Mouse (Mus musculus): Measurements from ENCODE around the gene Olfr222. TPM values are rescaled to one million over a fixed set of nuclear protein-coding genes. Genes with fewer than 3 reads are reported as not detected.

Olfr222 gene
- polyA plus RNA-seq, 1 experiment from 2014 or later = not detected

- H3K4me1 ChIP-seq (replicated peaks) = 0 out of 2 replicates have a peak, but pooled peaks cover 4% of the 10 kb centered on the region
- H3K4me2 ChIP-seq = peak overlapping the region; percentile 19; the same call in 1 of the 2 replicates
- peak overlapping the region; percentile 32; the same call in 1 of the 2 replicates for H3K27ac ChIP-seq
- WGBS = 45% methylated on average over 11 of the region's 11 CpGs
- no peak overlapping the region for H3K4me3 ChIP-seq
- no peaks in the 10 kb centered on the region for H3K9me3 ChIP-seq
- no peaks in the 10 kb centered on the region for H3K36me3 ChIP-seq
- no peaks in the 10 kb centered on the region for H3K27me3 ChIP-seq
- ATAC-seq (ENCODE audit: low FRiP score) = no peak
- no peak overlapping the region for H3K9ac ChIP-seq
Measured at GRCm38 (mm10) chr11:59538387-59538786, 37.6 kb downstream of the Olfr222 start.

- Histone ChIP-seq H3K9me3 (no peaks in the 10 kb centered on the region), H3K4me3 (no peak overlapping the region), H3K36me3 (no peaks in the 10 kb centered on the region), H3K9ac (no peak overlapping the region), H3K4me2 (no peak overlapping the region), H3K4me1 (replicated peaks) (0 out of 2 replicates have a peak, but pooled peaks cover 4% of the 10 kb centered on the region), H3K27ac (no peak overlapping the region), H3K27me3 (no peaks in the 10 kb centered on the region)
- WGBS = 71% methylated on average over 16 of the region's 16 CpGs
- no peak for ATAC-seq (ENCODE audit: low FRiP score)
Measured at GRCm38 (mm10) chr11:59537218-59538130, 38.6 kb downstream of the Olfr222 start.

GRCm38 (mm10) chr11:59531562-59531961 is 44.5 kb downstream of the Olfr222 start:
- H3K36me3 ChIP-seq = no peaks in the 10 kb centered on the region
- peaks cover 5% of the 10 kb centered on the region; the same call in 1 of the 2 replicates for H3K4me1 ChIP-seq (replicated peaks)
- H3K27ac ChIP-seq = no peak overlapping the region
- H3K9me3 ChIP-seq = no peaks in the 10 kb centered on the region
- H3K9ac ChIP-seq = no peak overlapping the region
- ATAC-seq (ENCODE audit: low FRiP score) = no peak
- 84% methylated on average over 5 of the region's 5 CpGs for WGBS
- H3K4me2 ChIP-seq = no peak overlapping the region
- H3K4me3 ChIP-seq = no peak overlapping the region
- no peaks in the 10 kb centered on the region for H3K27me3 ChIP-seq

GRCm38 (mm10) chr11:59530870-59531535 is 45.0 kb downstream of the Olfr222 start:
- Histone ChIP-seq H3K4me1 (replicated peaks) (peaks cover 5% of the 10 kb centered on the region; the same call in 1 of the 2 replicates), H3K4me2 (no peak overlapping the region), H3K27me3 (no peaks in the 10 kb centered on the region), H3K9ac (no peak overlapping the region), H3K9me3 (no peaks in the 10 kb centered on the region), H3K27ac (peak overlapping the region; percentile 23), H3K4me3 (no peak overlapping the region), H3K36me3 (no peaks in the 10 kb centered on the region)
- 63% methylated on average over 6 of the region's 6 CpGs for WGBS
- ATAC-seq (ENCODE audit: low FRiP score) = no peak

GRCm38 (mm10) chr11:59530221-59530620 is 45.8 kb downstream of the Olfr222 start:
- no peak overlapping the region for H3K27ac ChIP-seq
- no peak overlapping the region for H3K4me3 ChIP-seq
- WGBS = 84% methylated on average over 5 of the region's 5 CpGs
- H3K36me3 ChIP-seq = no peaks in the 10 kb centered on the region
- H3K4me2 ChIP-seq = no peak overlapping the region
- H3K9ac ChIP-seq = no peak overlapping the region
- no peak for ATAC-seq (ENCODE audit: low FRiP score)
- H3K4me1 ChIP-seq (replicated peaks) = peaks cover 5% of the 10 kb centered on the region; the same call in 1 of the 2 replicates
- no peaks in the 10 kb centered on the region for H3K27me3 ChIP-seq
- no peaks in the 10 kb centered on the region for H3K9me3 ChIP-seq

- 46% methylated on average over 8 of the region's 8 CpGs for WGBS
- Histone ChIP-seq H3K4me1 (replicated peaks) (peaks cover 5% of the 10 kb centered on the region; the same call in 1 of the 2 replicates), H3K27me3 (no peaks in the 10 kb centered on the region), H3K9ac (no peak within 1 kb of the TSS), H3K27ac (no peak within 1 kb of the TSS), H3K36me3 (no peaks in the 10 kb centered on the region), H3K4me2 (no peak within 1 kb of the TSS), H3K9me3 (no peaks in the 10 kb centered on the region), H3K4me3 (no peak within 1 kb of the TSS)
- no peak for ATAC-seq (ENCODE audit: low FRiP score)
Measured at GRCm38 (mm10) chr11:59526472-59527080, 49.5 kb downstream of the Olfr222 start, which contains the start of gene Zkscan17. TSS of gene Zkscan17 (minus strand) at chr11:59526751.

GRCm38 (mm10) chr11:59525237-59525636 is 50.8 kb downstream of the Olfr222 start:
- 7% methylated on average over 10 of the region's 10 CpGs for WGBS
- H3K4me2 ChIP-seq = no peak overlapping the region
- ATAC-seq (ENCODE audit: low FRiP score) = no peak
- no peaks in the 10 kb centered on the region for H3K9me3 ChIP-seq
- no peaks in the 10 kb centered on the region for H3K27me3 ChIP-seq
- H3K9ac ChIP-seq = no peak overlapping the region
- H3K4me3 ChIP-seq = no peak overlapping the region
- no peaks in the 10 kb centered on the region for H3K4me1 ChIP-seq (replicated peaks)
- H3K27ac ChIP-seq = no peak overlapping the region
- no peaks in the 10 kb centered on the region for H3K36me3 ChIP-seq

- Histone ChIP-seq H3K4me1 (replicated peaks) (no peaks in the 10 kb centered on the region), H3K36me3 (no peaks in the 10 kb centered on the region), H3K27me3 (no peaks in the 10 kb centered on the region), H3K9ac (no peak overlapping the region), H3K27ac (no peak overlapping the region), H3K4me3 (no peak overlapping the region), H3K9me3 (no peaks in the 10 kb centered on the region), H3K4me2 (no peak overlapping the region)
- WGBS = 93% methylated on average over 2 of the region's 2 CpGs
- no peak for ATAC-seq (ENCODE audit: low FRiP score)
Measured at GRCm38 (mm10) chr11:59524150-59524549, 51.9 kb downstream of the Olfr222 start.

Other genes starting within 250 kb of the Olfr222 start
- not detected in 2 replicates for gene Prss38, start 200.6 kb downstream of the Olfr222 start, polyA plus RNA-seq (2015; fragmentation: Nextera tagmentation; extraction: Ambion mirVana)
- gene Jmjd4, start 126.2 kb downstream of the Olfr222 start, polyA plus RNA-seq (2015; fragmentation: Nextera tagmentation; extraction: Ambion mirVana) = 14.3 and 15.2 TPM in 2 replicates
- 448 and 460 TPM in 2 replicates for gene Snap47, start 125.0 kb downstream of the Olfr222 start, polyA plus RNA-seq (2015; fragmentation: Nextera tagmentation; extraction: Ambion mirVana)
- 12.7 and 13.2 TPM in 2 replicates for gene Zfp867, start 103.8 kb downstream of the Olfr222 start, polyA plus RNA-seq (2015; fragmentation: Nextera tagmentation; extraction: Ambion mirVana)
- gene Zkscan17, start 49.5 kb downstream of the Olfr222 start, polyA plus RNA-seq (2015; fragmentation: Nextera tagmentation; extraction: Ambion mirVana) = 14.8 and 15.9 TPM in 2 replicates
- 0.18 and 0.21 TPM in 2 replicates for gene Nlrp3, start 34.7 kb downstream of the Olfr222 start, polyA plus RNA-seq (2015; fragmentation: Nextera tagmentation; extraction: Ambion mirVana)
- not detected in 2 replicates for gene Olfr223, start 17.1 kb upstream of the Olfr222 start, polyA plus RNA-seq (2015; fragmentation: Nextera tagmentation; extraction: Ambion mirVana)
- gene Mprip, start 85.1 kb upstream of the Olfr222 start, polyA plus RNA-seq (2015; fragmentation: Nextera tagmentation; extraction: Ambion mirVana) = 36.6 and 37.9 TPM in 2 replicates
- gene Pld6, start 211.4 kb upstream of the Olfr222 start, polyA plus RNA-seq (2015; fragmentation: Nextera tagmentation; extraction: Ambion mirVana) = 4.7 and 5.0 TPM in 2 replicates
- gene Flcn, start 233.8 kb upstream of the Olfr222 start, polyA plus RNA-seq (2015; fragmentation: Nextera tagmentation; extraction: Ambion mirVana) = 39.6 and 41.0 TPM in 2 replicates